Mouse (Mus musculus): ENCODE results near the gene Wipf2. TPM values are rescaled to one million over a fixed set of nuclear protein-coding genes. Genes with fewer than 3 reads are reported as not detected.

Gene Wipf2
- polyA plus RNA-seq, 1 experiment from 2014 or later = 3.9 TPM

DNA sequence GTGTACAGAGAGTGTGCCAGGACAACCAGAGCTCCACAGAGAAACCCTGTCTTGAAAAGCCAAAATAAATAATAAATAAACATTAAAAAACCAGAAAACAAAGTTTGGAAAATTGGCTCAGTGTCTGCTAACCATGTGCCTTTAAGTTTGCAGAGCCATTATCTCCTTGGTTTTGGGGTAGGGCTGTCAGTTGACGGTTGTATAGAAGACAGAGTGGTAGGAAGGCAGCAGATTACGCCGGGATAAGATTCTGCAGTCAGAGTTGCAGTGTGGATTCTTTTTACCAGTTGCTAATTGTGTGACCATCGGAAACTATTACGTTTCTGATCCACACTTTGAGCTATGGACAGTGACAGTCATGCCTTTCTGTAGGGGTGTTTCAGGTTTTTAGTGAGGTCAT, 26.5 kb downstream of the Wipf2 start:
- Histone ChIP-seq H3K27ac (replicated peaks) (no peak overlapping the region), H3K4me2 (no peak overlapping the region), H3K9me3 (replicated peaks) (no peaks in the 10 kb centered on the region), H3K36me3 (peaks cover 88% of the 10 kb centered on the region), H3K4me1 (no peaks in the 10 kb centered on the region), H3K9ac (replicated peaks) (no peak overlapping the region), H3K4me3 (replicated peaks) (no peak overlapping the region), H3K27me3 (replicated peaks) (no peaks in the 10 kb centered on the region)
- ATAC-seq (ENCODE audit: low FRiP score) = no peak
- WGBS = 94% methylated on average over 5 of the region's 5 CpGs

DNA sequence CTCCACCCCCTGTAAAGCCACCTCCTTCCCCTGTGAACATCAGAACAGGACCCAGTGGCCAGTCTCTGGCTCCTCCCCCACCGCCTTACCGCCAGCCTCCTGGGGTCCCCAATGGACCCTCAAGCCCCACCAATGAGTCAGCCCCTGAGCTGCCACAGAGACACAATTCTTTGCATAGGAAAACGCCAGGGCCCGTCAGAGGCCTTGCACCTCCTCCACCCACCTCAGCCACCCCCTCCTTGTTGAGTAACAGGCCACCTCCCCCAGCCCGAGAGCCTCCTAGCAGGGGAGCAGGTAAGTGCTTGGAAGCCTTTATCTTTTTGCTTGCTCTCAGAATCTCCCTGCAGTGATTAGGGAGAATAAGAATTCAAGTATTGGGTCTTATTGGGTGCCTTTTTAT, 29.0 kb downstream of the Wipf2 start:
- Histone ChIP-seq H3K4me2 (no peak overlapping the region), H3K9me3 (replicated peaks) (no peaks in the 10 kb centered on the region), H3K27me3 (replicated peaks) (no peaks in the 10 kb centered on the region), H3K27ac (replicated peaks) (no peak overlapping the region), H3K36me3 (peaks cover 85% of the 10 kb centered on the region), H3K9ac (replicated peaks) (no peak overlapping the region), H3K4me1 (no peaks in the 10 kb centered on the region), H3K4me3 (replicated peaks) (no peak overlapping the region)
- 60% methylated on average over 5 of the region's 5 CpGs for WGBS
- no peak for ATAC-seq (ENCODE audit: low FRiP score)

DNA sequence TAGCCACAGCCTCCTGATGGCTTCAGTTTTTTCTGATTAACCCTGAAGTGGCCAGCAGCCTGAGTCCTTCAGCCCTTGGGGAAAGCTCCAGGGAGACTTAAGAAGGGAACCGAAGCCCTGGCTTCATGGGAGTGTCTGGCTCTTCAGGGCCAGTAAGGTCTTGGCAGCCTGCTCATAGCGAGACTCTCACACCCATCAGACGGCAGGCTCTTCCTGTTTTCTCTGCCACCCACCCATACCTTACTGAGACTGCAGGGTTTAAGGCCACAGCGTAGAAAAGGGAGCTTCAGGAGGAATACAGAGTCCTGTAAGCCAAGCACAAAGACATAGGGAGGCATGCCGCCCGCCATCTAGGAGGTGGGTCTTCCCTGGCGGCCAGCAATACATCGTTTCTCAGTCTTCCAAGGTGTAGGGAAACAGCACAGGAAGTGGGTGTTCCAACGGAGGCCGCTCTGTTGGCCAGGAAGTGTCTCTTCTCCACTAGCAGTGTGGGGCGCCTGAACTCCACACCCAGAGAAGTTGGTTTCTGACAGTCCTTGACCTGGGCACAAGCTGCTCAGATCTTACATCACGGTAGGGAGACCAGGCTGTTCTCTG, 37.2 kb downstream of the Wipf2 start:
- Histone ChIP-seq H3K9me3 (replicated peaks) (no peaks in the 10 kb centered on the region), H3K4me1 (no peaks in the 10 kb centered on the region), H3K27ac (replicated peaks) (no peak overlapping the region), H3K4me2 (no peak overlapping the region), H3K4me3 (replicated peaks) (no peak overlapping the region), H3K9ac (replicated peaks) (no peak overlapping the region), H3K27me3 (replicated peaks) (no peaks in the 10 kb centered on the region), H3K36me3 (peaks cover 64% of the 10 kb centered on the region)
- WGBS = 85% methylated on average over 12 of the region's 12 CpGs
- ATAC-seq (ENCODE audit: low FRiP score) = no peak

DNA sequence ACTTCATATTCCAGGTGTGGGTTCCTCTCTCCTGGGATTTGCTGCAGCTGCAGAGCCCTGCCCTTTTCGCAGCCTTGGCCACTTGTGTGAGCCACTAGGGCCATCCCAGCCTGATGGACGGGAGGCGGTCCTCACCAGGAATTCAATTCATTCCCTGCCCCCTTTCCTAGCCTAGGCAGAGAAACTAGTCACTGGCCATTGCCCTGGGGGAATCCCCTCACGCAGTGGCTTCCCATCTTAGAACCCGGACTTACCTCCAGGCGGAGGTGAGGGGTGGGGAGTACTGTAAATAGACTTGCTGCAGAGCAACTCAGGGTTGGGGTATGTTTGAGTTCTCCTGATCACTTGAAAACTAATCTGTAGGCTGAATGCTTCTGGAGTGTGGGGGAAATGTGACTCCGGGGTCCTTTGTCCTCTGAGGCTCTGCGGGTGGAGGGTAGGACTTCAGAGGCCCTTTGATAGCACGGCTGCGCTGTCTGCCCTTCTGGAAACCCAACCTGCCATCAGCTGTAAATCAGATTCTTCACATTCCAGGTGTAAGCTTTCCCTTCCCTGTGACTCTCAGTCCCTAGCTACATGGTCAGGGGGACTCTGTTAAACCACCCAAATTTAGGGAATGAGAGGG, 39.3 kb downstream of the Wipf2 start:
- peaks cover 50% of the 10 kb centered on the region for H3K36me3 ChIP-seq
- 14% methylated on average over 10 of the region's 10 CpGs for WGBS
- H3K4me3 ChIP-seq (replicated peaks) = no peak overlapping the region
- no peak overlapping the region for H3K27ac ChIP-seq (replicated peaks)
- H3K4me2 ChIP-seq = no peak overlapping the region
- H3K4me1 ChIP-seq = peaks cover 6% of the 10 kb centered on the region
- H3K9me3 ChIP-seq (replicated peaks) = no peaks in the 10 kb centered on the region
- H3K9ac ChIP-seq (replicated peaks) = no peak overlapping the region
- ATAC-seq (ENCODE audit: low FRiP score) = no peak
- H3K27me3 ChIP-seq (replicated peaks) = no peaks in the 10 kb centered on the region

DNA sequence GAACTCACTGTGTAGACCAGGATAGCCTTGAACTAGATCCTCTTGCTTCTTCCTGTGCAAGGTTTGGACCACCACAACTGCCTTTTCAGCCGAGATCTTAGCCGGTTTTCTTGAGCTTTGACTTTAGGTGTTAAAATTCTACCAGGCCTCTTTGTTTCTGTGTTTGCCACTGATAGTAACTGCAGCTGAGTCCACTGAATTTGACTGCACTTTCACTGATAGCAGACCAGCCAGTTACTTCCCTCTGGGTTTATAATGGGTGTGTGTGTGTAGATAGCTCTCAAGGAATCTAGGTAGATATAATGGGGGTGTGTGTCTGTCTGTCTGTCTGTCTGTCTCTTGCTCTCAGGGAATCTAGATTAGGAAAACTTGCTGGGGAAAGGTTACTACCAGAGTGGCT, 41.1 kb downstream of the Wipf2 start:
- no peak overlapping the region for H3K9ac ChIP-seq (replicated peaks)
- no peaks in the 10 kb centered on the region for H3K9me3 ChIP-seq (replicated peaks)
- H3K4me2 ChIP-seq = no peak overlapping the region
- no peaks in the 10 kb centered on the region for H3K27me3 ChIP-seq (replicated peaks)
- H3K4me3 ChIP-seq (replicated peaks) = no peak overlapping the region
- WGBS = 83% methylated on average over 2 of the region's 2 CpGs
- H3K36me3 ChIP-seq = peaks cover 36% of the 10 kb centered on the region
- ATAC-seq (ENCODE audit: low FRiP score) = no peak
- no peak overlapping the region for H3K27ac ChIP-seq (replicated peaks)
- H3K4me1 ChIP-seq = peaks cover 15% of the 10 kb centered on the region

DNA sequence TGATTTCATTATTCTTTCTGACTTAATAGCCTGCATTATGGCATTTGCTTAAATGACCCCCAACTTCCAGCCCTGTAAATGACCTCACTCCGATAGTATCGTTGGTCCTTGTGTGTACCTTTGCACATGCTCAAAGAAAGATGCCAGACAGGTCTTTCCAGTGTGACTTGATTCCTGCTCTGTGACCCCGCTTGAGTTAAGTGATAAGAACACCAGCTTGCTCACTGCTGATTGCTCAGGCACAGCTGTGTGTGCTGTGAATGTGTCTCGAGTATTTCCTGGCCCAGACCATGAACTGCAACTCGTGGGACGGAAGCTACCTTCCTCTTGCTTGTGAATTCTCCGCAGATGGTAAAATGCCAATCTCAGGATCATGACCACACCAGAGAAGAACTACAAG, 41.6 kb downstream of the Wipf2 start:
- no peak overlapping the region for H3K27ac ChIP-seq (replicated peaks)
- H3K4me2 ChIP-seq = no peak overlapping the region
- ATAC-seq (ENCODE audit: low FRiP score) = no peak
- H3K36me3 ChIP-seq = peaks cover 31% of the 10 kb centered on the region
- H3K27me3 ChIP-seq (replicated peaks) = no peaks in the 10 kb centered on the region
- 90% methylated on average over 7 of the region's 7 CpGs for WGBS
- H3K4me3 ChIP-seq (replicated peaks) = no peak overlapping the region
- H3K4me1 ChIP-seq = peaks cover 19% of the 10 kb centered on the region
- H3K9ac ChIP-seq (replicated peaks) = no peak overlapping the region
- H3K9me3 ChIP-seq (replicated peaks) = no peaks in the 10 kb centered on the region

DNA sequence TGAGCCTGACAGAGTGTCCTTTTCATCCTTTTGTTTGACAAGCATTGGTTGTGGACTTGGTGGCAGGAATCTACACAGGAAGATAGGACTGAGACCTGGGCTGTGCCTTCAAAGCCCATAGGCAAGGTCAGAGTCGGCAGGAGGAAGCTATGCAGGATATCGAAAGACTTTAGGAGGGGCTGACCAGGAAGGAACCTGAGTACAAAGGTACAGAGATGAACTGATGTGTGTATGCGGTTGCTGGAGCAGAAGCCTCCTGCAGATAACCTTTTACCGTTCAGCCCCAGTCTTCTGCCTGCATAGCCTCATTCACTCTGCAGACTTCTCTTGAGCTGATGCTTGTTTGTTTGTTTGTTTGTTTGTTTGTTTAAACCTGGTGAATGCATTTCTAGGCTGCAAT, 42.1 kb downstream of the Wipf2 start:
- no peak overlapping the region for H3K4me3 ChIP-seq (replicated peaks)
- H3K27me3 ChIP-seq (replicated peaks) = no peaks in the 10 kb centered on the region
- H3K9me3 ChIP-seq (replicated peaks) = no peaks in the 10 kb centered on the region
- peaks cover 26% of the 10 kb centered on the region for H3K36me3 ChIP-seq
- H3K4me1 ChIP-seq = peaks cover 19% of the 10 kb centered on the region
- no peak overlapping the region for H3K9ac ChIP-seq (replicated peaks)
- no peak overlapping the region for H3K27ac ChIP-seq (replicated peaks)
- 87% methylated on average over 4 of the region's 4 CpGs for WGBS
- no peak for ATAC-seq (ENCODE audit: low FRiP score)
- no peak overlapping the region for H3K4me2 ChIP-seq

DNA sequence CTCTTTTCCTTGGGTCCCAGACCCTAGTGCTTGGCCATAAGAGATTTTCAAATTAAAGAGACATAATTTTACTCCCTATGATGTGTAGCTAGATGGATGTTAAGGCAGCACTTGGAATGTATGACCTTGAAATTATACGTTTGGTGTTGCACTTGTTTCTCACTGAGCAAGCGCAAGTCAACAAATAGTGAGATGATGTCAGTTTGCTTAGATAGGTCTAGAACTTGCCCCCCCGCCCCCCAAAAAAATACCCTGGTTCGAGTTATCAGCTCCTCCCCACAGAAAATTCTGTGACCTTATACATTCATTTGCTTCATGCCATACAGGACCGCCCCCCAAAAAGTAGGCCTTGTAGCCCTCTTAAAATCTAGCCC, 43.6 kb downstream of the Wipf2 start:
- H3K4me2 ChIP-seq = peak overlapping the region; percentile 97
- no peaks in the 10 kb centered on the region for H3K9me3 ChIP-seq (replicated peaks)
- no peaks in the 10 kb centered on the region for H3K27me3 ChIP-seq (replicated peaks)
- WGBS = 58% methylated on average over 5 of the region's 5 CpGs
- no peak overlapping the region for H3K9ac ChIP-seq (replicated peaks)
- peak overlapping the region; percentile 58 for H3K27ac ChIP-seq (replicated peaks)
- H3K4me1 ChIP-seq = peaks cover 19% of the 10 kb centered on the region
- ATAC-seq (ENCODE audit: low FRiP score) = no peak
- H3K4me3 ChIP-seq (replicated peaks) = peak overlapping the region; percentile 47
- peaks cover 21% of the 10 kb centered on the region; the same call in 1 of the 2 replicates for H3K36me3 ChIP-seq

DNA sequence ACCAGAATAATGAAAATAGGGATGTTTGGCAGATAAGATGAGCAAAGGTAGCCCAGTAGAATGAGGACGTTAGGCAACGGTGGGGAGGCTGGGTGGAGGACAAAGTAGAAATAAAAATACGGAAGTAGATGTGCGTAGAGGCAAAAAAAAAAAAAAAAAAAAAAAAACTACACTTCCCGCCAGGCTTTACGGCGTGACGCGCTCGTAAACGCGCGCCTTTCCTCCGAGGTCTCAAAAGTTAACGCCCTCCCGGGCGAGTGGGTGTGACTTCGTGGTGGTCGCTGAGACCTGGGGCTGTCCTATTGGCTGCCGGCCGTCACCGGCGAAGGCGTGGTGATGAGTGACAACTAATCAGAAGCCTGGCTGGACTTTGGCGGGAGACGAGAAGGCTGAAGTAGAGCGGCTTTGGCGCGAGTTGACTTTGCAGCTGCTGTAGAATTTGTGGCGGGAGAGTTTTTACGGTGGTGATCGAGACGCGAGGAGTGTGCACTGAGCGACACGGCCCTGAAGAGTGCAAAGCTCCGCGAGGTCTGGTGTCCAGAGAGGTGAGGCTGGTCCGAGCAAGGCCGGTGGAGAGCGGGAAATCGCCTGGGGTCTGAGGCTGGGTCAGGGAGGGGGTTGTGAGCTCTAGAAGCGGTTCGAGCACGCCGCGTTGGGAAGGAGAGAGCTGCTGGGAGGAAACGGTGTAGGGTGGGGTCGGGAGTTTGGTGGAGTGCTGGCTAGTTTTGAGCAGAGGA, 44.2 kb downstream of the Wipf2 start, which contains the start of gene Cdc6:
Cdc6 (plus strand) TSS at position 365 of the 737 bp plus-strand sequence.
- Histone ChIP-seq H3K4me2 (peak within 1 kb of the TSS; percentile 97), H3K27ac (replicated peaks) (peak within 1 kb of the TSS; percentile 58), H3K4me1 (peaks cover 19% of the 10 kb centered on the region), H3K9ac (replicated peaks) (no peak within 1 kb of the TSS), H3K4me3 (replicated peaks) (peak within 1 kb of the TSS; percentile 47), H3K36me3 (peaks cover 17% of the 10 kb centered on the region; the same call in 1 of the 2 replicates), H3K27me3 (replicated peaks) (no peaks in the 10 kb centered on the region), H3K9me3 (replicated peaks) (no peaks in the 10 kb centered on the region)
- peak; percentile 96 for ATAC-seq (ENCODE audit: low FRiP score)
- under 1% methylated on average over 49 of the region's 49 CpGs for WGBS

DNA sequence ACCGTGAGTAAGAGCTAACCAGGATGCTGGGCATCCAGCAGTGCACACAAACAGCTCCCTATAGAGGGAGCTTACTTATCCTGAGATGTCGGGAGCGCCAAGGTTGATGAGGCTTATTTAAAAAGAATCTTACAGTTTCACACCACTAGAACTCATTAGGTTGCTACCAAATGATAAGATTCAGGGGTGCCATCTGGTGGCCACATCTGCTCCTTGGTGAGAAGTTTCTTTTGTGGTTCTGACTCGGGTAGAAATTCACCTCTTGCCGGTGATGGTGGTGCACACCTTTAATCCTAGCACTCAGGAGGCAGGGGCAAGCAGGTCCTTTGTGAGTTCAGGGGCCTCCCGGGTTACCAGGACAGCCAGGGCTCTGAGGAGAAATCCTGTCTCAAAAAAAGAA, 46.2 kb downstream of the Wipf2 start:
- Histone ChIP-seq H3K27ac (replicated peaks) (no peak overlapping the region), H3K4me1 (peaks cover 24% of the 10 kb centered on the region), H3K9ac (replicated peaks) (no peak overlapping the region), H3K4me2 (0 out of 2 replicates have a peak overlapping the region, but pooled peaks have one; percentile 97), H3K27me3 (replicated peaks) (no peaks in the 10 kb centered on the region), H3K4me3 (replicated peaks) (no peak overlapping the region), H3K36me3 (peaks cover 11% of the 10 kb centered on the region; the same call in 1 of the 2 replicates), H3K9me3 (replicated peaks) (no peaks in the 10 kb centered on the region)
- no peak for ATAC-seq (ENCODE audit: low FRiP score)
- WGBS = 41% methylated on average over 6 of the region's 6 CpGs

DNA sequence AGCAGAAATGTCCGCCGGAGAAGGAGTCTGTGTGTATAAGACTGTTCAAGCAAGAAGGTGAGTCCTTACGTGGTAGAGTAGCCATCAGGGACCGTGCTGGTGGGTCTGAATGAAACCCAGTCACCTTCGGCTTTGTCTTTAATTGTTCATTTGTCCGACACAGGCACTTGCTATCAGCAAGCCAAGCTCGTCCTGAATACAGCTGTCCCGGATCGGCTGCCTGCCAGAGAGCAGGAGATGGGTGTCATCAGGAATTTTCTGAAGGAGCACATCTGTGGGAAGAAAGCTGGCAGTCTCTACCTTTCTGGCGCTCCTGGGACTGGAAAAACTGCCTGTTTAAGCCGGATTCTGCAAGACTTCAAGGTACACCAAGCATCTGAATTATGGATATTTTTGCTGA, 47.0 kb downstream of the Wipf2 start:
- ATAC-seq (ENCODE audit: low FRiP score) = no peak
- Histone ChIP-seq H3K27me3 (replicated peaks) (no peaks in the 10 kb centered on the region), H3K9ac (replicated peaks) (no peak overlapping the region), H3K4me2 (no peak overlapping the region), H3K4me3 (replicated peaks) (no peak overlapping the region), H3K4me1 (peaks cover 29% of the 10 kb centered on the region), H3K36me3 (peaks cover 7% of the 10 kb centered on the region; the same call in 1 of the 2 replicates), H3K27ac (replicated peaks) (no peak overlapping the region), H3K9me3 (replicated peaks) (no peaks in the 10 kb centered on the region)
- WGBS = 92% methylated on average over 11 of the region's 11 CpGs

DNA sequence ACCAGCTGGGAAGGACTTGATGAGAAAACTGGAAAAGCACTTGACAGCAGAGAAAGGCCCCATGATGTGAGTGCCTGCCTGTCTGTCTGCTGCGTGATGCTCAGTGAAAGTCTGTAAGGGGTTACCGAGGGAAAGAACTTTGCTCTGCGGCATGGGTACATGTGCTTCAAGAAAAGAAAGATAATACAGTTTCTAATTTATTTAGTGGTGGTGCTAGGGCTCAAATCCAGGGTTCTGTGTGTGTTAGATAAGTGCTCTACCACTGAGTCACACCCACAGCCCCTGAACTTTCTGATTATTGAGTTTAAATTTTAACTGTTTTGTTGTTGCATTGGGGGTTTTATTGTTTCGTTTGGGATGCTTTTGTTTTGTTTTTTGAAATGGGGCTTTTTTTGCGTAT, 48.1 kb downstream of the Wipf2 start:
- Histone ChIP-seq H3K4me2 (no peak overlapping the region), H3K4me1 (peaks cover 33% of the 10 kb centered on the region), H3K9ac (replicated peaks) (no peak overlapping the region), H3K4me3 (replicated peaks) (no peak overlapping the region), H3K36me3 (no peaks in the 10 kb centered on the region), H3K9me3 (replicated peaks) (no peaks in the 10 kb centered on the region), H3K27ac (replicated peaks) (no peak overlapping the region), H3K27me3 (replicated peaks) (no peaks in the 10 kb centered on the region)
- ATAC-seq (ENCODE audit: low FRiP score) = no peak
- 93% methylated on average over 5 of the region's 5 CpGs for WGBS

Data from neural tube, embryonic 15.5 days (tissue).